Mouse (Mus musculus): ENCODE measurements around the gene Zmiz1.

Gene Zmiz1

GRCm38 (mm10) chr14:25459016-25459393 is at the start of gene Zmiz1:
Gene Zmiz1 (plus strand): TSS chr14:25459185.
- DNase-seq (ENCODE audit: low read depth, low spot score), result peak; percentile 94

- DNase-seq (ENCODE audit: low read depth, low spot score), result no peak
Observed at GRCm38 (mm10) chr14:25411848-25412527, 47.0 kb upstream of the Zmiz1 start.

GRCm38 (mm10) chr14:25412811-25413210 is 46.2 kb upstream of the Zmiz1 start:
- no peak for DNase-seq (ENCODE audit: low read depth, low spot score)

GRCm38 (mm10) chr14:25413510-25413909 is 45.5 kb upstream of the Zmiz1 start:
- DNase-seq (ENCODE audit: low read depth, low spot score), result no peak

- no peak for DNase-seq (ENCODE audit: low read depth, low spot score)
Observed at GRCm38 (mm10) chr14:25414115-25414514, 44.9 kb upstream of the Zmiz1 start.

DNA sequence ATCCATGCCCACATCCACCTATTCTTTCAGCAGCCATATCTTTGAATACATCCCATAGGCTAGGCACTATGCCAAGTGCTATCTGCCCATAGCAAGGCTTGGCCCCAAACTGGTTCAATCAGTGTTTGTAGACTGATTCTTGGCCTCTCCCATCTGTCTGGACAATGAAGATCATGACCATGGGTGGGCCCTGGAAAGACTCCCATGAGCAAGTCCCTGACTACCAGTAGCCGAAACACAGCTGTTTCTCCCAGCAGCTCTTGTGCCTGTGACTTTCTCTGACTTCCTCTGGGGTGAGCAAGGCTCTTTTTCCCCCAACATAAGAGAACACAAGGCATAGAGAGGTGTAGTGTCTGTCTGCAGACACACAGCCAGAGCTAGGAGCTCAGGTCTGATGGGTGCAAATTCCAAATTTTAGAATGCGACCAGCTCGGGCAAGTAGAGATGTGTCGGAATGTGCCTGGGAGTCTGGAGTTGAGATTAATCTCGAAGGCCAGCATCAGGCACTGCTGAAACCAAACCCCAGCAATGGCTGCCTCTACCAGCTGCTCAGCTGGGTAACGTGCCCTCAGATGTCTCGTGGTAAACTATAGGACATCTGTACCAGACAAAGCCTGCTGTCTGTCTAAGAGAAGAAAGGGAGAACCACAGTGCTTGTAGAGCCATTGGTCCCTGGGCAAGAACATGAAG is 38.8 kb upstream of the Zmiz1 start:
- DNase-seq (ENCODE audit: low read depth, low spot score), result no peak

DNA sequence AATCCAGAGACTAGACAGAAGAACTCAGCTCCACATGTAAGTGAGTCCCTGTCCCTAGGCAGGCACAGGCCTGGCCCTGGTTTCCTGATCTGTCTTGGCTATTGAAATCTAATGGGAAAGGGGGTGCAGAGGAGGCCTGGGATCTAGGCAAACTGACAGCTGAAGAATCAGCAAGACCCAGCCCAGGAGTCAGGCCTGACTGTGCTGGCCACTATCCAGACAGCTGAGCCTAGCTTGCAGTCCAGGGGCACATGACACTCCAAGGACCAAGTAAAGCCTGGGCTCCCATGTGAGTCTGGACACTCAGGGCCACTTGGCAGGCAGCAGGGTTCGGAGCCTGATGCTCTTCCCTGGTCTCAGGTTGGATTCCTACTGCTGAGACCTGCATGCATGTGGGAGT is 38.0 kb upstream of the Zmiz1 start:
- no peak for DNase-seq (ENCODE audit: low read depth, low spot score)

DNA sequence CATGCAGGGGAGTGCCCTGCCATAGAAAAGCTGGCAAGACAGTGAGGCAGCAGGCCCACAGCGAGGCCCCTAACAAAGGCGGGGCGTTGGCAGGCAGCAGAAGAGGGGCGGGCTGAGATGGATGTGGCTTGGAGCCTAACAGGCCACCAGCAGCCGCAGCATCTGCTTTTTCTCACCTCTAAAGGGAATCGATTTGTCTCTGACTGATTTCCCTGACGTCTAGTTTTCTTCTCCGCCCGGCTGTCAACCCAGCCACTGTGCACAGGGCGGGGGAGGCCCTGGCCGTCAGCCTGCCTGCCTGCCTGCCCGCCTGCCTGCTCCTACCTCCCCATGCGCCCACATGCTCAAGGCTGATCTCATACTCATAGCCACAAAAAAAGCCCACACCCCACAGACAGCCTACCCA is 37.4 kb upstream of the Zmiz1 start:
- DNase-seq (ENCODE audit: low read depth, low spot score), result peak; percentile 41

DNA sequence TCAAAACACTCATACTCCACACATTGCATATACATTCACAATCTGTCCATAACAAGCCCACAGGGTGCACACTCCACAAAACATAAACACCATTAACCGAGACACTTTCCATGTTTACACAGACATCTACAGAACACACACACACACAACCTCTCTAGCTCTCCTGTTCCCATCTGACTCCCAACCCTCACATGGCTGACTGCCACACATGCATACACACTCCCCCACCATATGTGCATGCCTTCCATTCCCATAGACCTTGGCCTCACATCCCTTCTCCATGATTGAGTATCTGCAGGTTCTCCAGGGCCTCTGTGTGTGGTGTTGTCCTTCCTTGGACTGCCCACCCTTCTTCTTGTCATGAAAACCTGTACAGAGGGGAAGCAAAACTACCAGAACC is 36.0 kb upstream of the Zmiz1 start:
- no peak for DNase-seq (ENCODE audit: low read depth, low spot score)

DNA sequence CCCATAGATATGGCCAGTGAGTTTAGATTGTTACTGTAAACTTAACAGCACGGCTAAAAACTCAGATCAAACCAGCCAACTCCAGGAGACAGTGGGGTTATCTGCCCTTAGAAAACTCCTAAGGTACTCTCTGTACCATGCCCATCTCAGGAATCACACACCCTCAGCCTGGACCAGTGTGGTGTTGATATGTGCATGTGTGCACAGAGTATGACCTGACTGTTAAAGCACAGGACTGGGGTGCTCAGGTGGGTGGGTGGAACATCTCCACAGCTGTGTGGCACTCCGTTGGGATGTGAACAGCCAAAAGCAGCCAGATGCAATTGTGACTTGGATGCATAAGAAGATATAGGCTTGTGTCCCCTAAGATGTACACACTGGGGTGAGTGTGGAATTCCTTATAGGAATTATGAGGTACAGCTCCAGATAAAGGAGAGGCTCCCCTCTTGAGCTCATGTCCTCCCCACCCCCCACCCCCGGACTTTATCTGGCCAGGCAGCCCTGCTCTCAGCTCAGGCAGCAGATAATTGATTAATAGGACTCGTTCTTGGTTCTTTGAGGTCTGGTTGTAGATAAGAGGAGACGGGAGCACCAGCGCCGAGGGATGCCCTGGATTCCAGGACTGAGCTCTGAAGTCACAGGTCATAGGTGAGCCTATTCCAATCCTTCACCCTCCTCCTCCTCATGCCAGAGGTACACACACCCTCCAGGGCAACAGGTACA is 35.1 kb upstream of the Zmiz1 start:
- DNase-seq (ENCODE audit: low read depth, low spot score), result no peak

- DNase-seq (ENCODE audit: low read depth, low spot score), result no peak
Observed at GRCm38 (mm10) chr14:25438255-25438654, 20.7 kb upstream of the Zmiz1 start.

GRCm38 (mm10) chr14:25440116-25440515 is 18.9 kb upstream of the Zmiz1 start:
- DNase-seq (ENCODE audit: low read depth, low spot score), result no peak

- DNase-seq (ENCODE audit: low read depth, low spot score), result no peak
Observed at GRCm38 (mm10) chr14:25440777-25441176, 18.2 kb upstream of the Zmiz1 start.

GRCm38 (mm10) chr14:25441469-25441868 is 17.5 kb upstream of the Zmiz1 start:
- DNase-seq (ENCODE audit: low read depth, low spot score), result no peak

GRCm38 (mm10) chr14:25442676-25443075 is 16.3 kb upstream of the Zmiz1 start:
- DNase-seq (ENCODE audit: low read depth, low spot score), result no peak

DNA sequence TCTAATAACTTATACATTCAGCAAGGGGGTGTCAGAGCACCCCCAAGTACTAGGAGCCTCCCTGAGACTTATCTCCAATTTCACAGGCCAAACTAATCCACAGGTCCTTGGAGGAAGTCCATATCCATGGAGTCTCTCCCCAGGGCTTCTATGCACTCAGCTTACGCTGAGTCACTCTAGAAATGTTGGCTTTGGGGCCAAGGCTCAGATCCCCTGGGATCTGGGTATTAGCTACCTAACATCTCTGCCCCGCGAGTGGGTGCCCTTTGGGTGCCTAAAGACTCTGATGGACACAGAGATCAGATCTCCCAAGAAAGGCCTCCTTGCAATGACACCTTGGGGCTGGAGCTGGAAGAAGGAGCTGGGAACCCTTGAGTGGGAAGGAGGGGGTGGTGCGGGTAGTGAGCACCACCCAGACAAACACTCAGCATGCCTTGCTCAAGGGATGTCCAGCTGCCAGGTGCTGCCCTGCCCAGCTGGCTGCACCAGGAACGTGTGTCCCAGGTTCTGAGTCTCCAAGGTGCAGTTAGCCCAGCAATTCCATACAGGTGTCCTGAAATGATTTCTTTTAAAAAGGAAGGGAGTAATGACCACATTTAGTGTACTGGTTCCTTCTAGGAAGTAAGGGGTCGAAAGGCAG is 11.7 kb upstream of the Zmiz1 start:
- DNase-seq (ENCODE audit: low read depth, low spot score), result no peak

DNA sequence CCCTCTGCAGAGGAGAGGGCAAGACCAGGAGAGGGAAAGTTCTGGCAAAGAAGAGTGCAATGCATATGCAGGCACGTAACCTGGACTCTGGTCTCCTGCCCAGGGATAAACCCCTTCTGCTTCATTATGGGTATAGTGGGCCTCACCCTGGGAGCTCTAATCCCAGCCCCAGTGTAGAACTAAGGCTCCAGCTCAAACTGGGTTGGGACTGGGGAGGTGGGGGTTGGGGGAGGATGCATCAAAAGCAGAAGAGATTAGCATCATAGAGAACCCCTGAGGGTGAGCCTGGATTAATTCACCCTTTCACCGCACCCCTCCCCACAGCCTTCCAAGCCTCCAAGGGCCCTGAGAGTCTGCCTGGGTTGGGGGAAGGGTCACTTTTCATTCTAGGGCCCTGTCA is 10.5 kb upstream of the Zmiz1 start:
- DNase-seq (ENCODE audit: low read depth, low spot score), result no peak

- DNase-seq (ENCODE audit: low read depth, low spot score), result no peak
Observed at GRCm38 (mm10) chr14:25451099-25451667, 7.8 kb upstream of the Zmiz1 start.

GRCm38 (mm10) chr14:25451699-25452632 is 7.0 kb upstream of the Zmiz1 start:
- DNase-seq (ENCODE audit: low read depth, low spot score), result no peak

- no peak for DNase-seq (ENCODE audit: low read depth, low spot score)
Observed at GRCm38 (mm10) chr14:25452633-25453025, 6.4 kb upstream of the Zmiz1 start.

Measured in mesoderm, embryonic 11.5 days (tissue).